Mouse (Mus musculus): ENCODE results near the gene Cadm1. TPM values are rescaled to one million over a fixed set of nuclear protein-coding genes. Genes with fewer than 3 reads are reported as not detected.

The Cadm1 gene
- polyA plus RNA-seq, 1 experiment from 2014 or later, result 105 TPM

DNA sequence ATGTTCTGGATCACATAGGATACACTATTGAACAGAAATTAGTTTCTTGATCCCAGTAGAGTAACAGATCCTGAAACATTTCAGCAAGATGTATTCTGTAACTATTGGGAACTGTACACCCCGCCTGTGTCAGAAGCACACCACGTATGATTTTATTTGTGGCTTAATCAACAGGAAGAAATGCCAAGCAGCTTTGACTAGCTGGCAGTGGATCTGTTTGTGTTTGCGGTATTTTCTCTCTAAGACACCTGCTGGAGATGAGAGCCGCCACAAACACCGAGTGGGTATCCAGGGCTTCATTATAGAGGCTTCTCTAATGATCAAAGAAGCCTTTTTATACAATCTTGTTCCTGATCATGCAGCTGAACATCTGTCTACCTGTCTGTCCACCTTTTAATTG, 204.9 kb downstream of the Cadm1 start:
- Histone ChIP-seq H3K9me3 (ENCODE audit: control insufficient read depth, low read length) (no peaks in the 10 kb centered on the region), H3K4me2 (ENCODE audit: low read depth, low read length, severe bottlenecking) (no peak overlapping the region), H3K27me3 (ENCODE audit: control insufficient read depth, insufficient read depth, low read length) (no peaks in the 10 kb centered on the region), H3K36me3 (ENCODE audit: control insufficient read depth, insufficient read depth, low read length) (no peaks in the 10 kb centered on the region), H3K4me1 (replicated peaks; ENCODE audit: control insufficient read depth, insufficient read depth, low read length) (no peaks in the 10 kb centered on the region; the same call in 1 of the 2 replicates), H3K27ac (ENCODE audit: low read depth, low read length) (no peak overlapping the region), H3K4me3 (ENCODE audit: low read depth, low read length) (no peak overlapping the region), H3K9ac (ENCODE audit: low read length) (no peak overlapping the region)
- ATAC-seq (replicated peaks; ENCODE audit: low FRiP score) (no peak), DNase-seq (ENCODE audit: low spot score) (no peak)
- 89% methylated on average over 5 of the region's 5 CpGs for WGBS

DNA sequence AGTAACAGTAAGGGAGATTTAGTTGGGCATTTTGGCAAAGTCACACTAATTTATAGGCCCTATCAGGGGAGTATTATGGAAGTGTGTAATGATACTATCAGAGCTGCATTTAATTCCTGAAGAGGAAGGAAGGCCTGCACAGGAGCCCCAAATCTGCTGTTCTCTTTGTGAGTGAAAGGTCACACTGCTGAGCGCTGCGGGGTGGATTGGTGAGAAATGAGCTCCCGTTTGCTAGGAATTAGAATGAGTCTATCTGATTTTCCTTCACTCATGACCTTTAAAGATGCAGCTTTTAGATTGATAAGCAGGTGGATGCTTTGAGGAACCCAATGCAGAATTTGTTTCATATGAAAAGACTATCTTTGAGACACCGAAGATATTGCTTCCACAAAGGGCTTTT, 208.8 kb downstream of the Cadm1 start:
- Histone ChIP-seq H3K4me1 (replicated peaks; ENCODE audit: control insufficient read depth, insufficient read depth, low read length) (no peaks in the 10 kb centered on the region; the same call in 1 of the 2 replicates), H3K4me2 (ENCODE audit: low read depth, low read length, severe bottlenecking) (no peak overlapping the region)

DNA sequence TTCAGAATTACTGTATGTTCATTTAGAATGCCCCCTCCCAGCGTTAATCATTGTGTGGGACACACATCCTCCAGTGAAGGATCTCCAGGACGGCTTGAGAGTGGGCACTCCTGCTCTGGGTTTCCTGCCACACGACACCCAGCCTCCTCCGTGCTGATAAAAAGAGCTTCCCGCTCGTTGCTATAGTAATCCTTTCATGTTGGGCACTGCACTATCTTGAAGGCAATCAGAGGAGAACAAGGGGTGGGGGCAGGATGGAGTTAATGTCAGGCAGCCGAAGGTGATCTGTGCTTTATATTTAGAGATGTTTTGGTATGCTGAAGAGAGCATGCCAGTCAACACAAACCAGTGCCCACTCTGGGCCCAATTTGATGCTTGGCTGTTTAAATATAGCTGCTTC, 209.3 kb downstream of the Cadm1 start:
- WGBS, result 11% methylated on average over 7 of the region's 7 CpGs
- Histone ChIP-seq H3K27me3 (ENCODE audit: control insufficient read depth, insufficient read depth, low read length) (no peaks in the 10 kb centered on the region), H3K4me1 (replicated peaks; ENCODE audit: control insufficient read depth, insufficient read depth, low read length) (no peaks in the 10 kb centered on the region; the same call in 1 of the 2 replicates), H3K4me2 (ENCODE audit: low read depth, low read length, severe bottlenecking) (no peak overlapping the region), H3K9ac (ENCODE audit: low read length) (no peak overlapping the region), H3K36me3 (ENCODE audit: control insufficient read depth, insufficient read depth, low read length) (no peaks in the 10 kb centered on the region), H3K27ac (ENCODE audit: low read depth, low read length) (no peak overlapping the region), H3K9me3 (ENCODE audit: control insufficient read depth, low read length) (no peaks in the 10 kb centered on the region), H3K4me3 (ENCODE audit: low read depth, low read length) (no peak overlapping the region)
- DNase-seq (ENCODE audit: low spot score) (no peak), ATAC-seq (replicated peaks; ENCODE audit: low FRiP score) (no peak)

More for the DNA sequence above, 208.8 kb downstream of the Cadm1 start:
- DNase-seq (ENCODE audit: low spot score), result no peak
- Histone ChIP-seq H3K27me3 (ENCODE audit: control insufficient read depth, insufficient read depth, low read length) (no peaks in the 10 kb centered on the region), H3K9ac (ENCODE audit: low read length) (no peak overlapping the region), H3K4me3 (ENCODE audit: low read depth, low read length) (no peak overlapping the region), H3K9me3 (ENCODE audit: control insufficient read depth, low read length) (no peaks in the 10 kb centered on the region), H3K27ac (ENCODE audit: low read depth, low read length) (no peak overlapping the region), H3K36me3 (ENCODE audit: control insufficient read depth, insufficient read depth, low read length) (no peaks in the 10 kb centered on the region)
- 40% methylated on average over 4 of the region's 4 CpGs for WGBS
- no peak for ATAC-seq (replicated peaks; ENCODE audit: low FRiP score)

DNA sequence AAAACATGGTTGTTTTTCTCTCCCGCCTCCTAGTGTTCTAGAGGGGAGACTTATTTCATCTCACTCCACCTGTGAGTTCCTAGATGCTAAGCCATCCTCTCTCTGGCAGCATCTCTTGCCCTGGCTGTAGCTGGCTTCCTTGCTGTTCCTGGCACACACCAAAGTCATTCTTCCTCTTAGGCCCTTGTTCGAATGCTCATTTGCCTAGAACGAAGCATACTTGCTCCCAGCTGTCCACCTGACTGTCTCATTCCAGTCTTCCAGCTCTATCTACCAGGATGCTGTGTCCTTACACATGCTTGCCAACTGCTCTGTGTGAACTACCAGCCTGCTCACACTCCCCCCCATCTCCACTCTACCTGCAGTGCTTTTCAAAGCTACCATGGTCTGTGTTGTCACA, 211.8 kb downstream of the Cadm1 start:
- no peak overlapping the region for H3K27ac ChIP-seq (ENCODE audit: low read depth, low read length)
- H3K9ac ChIP-seq (ENCODE audit: low read length), result no peak overlapping the region
- no peaks in the 10 kb centered on the region for H3K36me3 ChIP-seq (ENCODE audit: control insufficient read depth, insufficient read depth, low read length)
- H3K4me1 ChIP-seq (replicated peaks; ENCODE audit: control insufficient read depth, insufficient read depth, low read length), result no peaks in the 10 kb centered on the region; the same call in 1 of the 2 replicates
- WGBS, result 90% methylated on average over 3 of the region's 3 CpGs
- H3K9me3 ChIP-seq (ENCODE audit: control insufficient read depth, low read length), result no peaks in the 10 kb centered on the region
- H3K4me2 ChIP-seq (ENCODE audit: low read depth, low read length, severe bottlenecking), result no peak overlapping the region
- ATAC-seq (replicated peaks; ENCODE audit: low FRiP score) (no peak), DNase-seq (ENCODE audit: low spot score) (no peak)
- no peaks in the 10 kb centered on the region for H3K27me3 ChIP-seq (ENCODE audit: control insufficient read depth, insufficient read depth, low read length)
- no peak overlapping the region for H3K4me3 ChIP-seq (ENCODE audit: low read depth, low read length)

DNA sequence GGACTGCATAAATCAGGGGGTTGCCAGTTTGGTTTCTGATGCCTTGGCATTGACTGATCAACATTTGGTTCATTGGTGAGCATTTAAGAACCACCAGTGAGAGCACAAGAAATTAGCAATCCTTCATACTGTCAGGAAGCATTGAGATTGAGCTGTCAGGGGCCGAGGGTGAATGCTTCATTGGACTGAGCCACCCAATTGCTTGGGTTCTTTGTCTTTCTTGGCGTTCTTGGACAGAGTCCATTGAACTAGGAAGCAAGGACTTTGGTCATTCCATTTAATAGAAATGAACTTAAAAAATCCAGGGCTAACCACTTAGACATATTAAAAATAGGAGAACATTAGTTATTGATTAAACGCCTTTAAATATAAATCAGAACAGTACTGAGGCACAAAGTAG, 214.9 kb downstream of the Cadm1 start:
- ATAC-seq (replicated peaks; ENCODE audit: low FRiP score), result no peak
- 80% methylated on average over 3 of the region's 3 CpGs for WGBS
- Histone ChIP-seq H3K27me3 (ENCODE audit: control insufficient read depth, insufficient read depth, low read length) (no peaks in the 10 kb centered on the region), H3K4me1 (replicated peaks; ENCODE audit: control insufficient read depth, insufficient read depth, low read length) (no peaks in the 10 kb centered on the region), H3K36me3 (ENCODE audit: control insufficient read depth, insufficient read depth, low read length) (no peaks in the 10 kb centered on the region), H3K4me2 (ENCODE audit: low read depth, low read length, severe bottlenecking) (no peak overlapping the region), H3K9me3 (ENCODE audit: control insufficient read depth, low read length) (no peaks in the 10 kb centered on the region), H3K4me3 (ENCODE audit: low read depth, low read length) (no peak overlapping the region), H3K27ac (ENCODE audit: low read depth, low read length) (no peak overlapping the region), H3K9ac (ENCODE audit: low read length) (no peak overlapping the region)
- DNase-seq (ENCODE audit: low spot score), result no peak

DNA sequence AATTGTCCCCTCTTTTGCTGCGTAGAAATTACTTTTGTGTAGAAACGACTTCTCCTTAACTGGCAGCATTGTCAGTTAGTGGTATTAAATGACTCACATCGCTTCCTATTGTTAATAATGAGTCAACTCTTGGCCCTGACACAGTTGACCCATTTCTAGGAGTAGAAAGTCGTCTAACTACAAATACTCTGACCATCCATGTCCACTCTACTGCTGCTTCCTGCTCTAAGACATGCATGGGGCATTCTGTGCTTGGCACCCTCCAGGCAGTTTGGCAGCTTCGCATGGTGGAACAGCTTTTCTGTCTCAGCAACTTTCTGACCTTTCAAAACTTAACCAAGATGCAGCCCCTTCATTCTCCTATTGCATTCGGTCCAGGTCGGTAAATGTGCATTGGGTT, 215.7 kb downstream of the Cadm1 start:
- no peaks in the 10 kb centered on the region for H3K36me3 ChIP-seq (ENCODE audit: control insufficient read depth, insufficient read depth, low read length)
- no peak overlapping the region for H3K4me3 ChIP-seq (ENCODE audit: low read depth, low read length)
- DNase-seq (ENCODE audit: low spot score), result no peak
- no peak overlapping the region for H3K27ac ChIP-seq (ENCODE audit: low read depth, low read length)
- no peak overlapping the region for H3K4me2 ChIP-seq (ENCODE audit: low read depth, low read length, severe bottlenecking)
- no peak for ATAC-seq (replicated peaks; ENCODE audit: low FRiP score)
- no peaks in the 10 kb centered on the region for H3K9me3 ChIP-seq (ENCODE audit: control insufficient read depth, low read length)
- H3K9ac ChIP-seq (ENCODE audit: low read length), result no peak overlapping the region
- 86% methylated on average over 7 of the region's 7 CpGs for WGBS
- H3K4me1 ChIP-seq (replicated peaks; ENCODE audit: control insufficient read depth, insufficient read depth, low read length), result no peaks in the 10 kb centered on the region
- no peaks in the 10 kb centered on the region for H3K27me3 ChIP-seq (ENCODE audit: control insufficient read depth, insufficient read depth, low read length)

DNA sequence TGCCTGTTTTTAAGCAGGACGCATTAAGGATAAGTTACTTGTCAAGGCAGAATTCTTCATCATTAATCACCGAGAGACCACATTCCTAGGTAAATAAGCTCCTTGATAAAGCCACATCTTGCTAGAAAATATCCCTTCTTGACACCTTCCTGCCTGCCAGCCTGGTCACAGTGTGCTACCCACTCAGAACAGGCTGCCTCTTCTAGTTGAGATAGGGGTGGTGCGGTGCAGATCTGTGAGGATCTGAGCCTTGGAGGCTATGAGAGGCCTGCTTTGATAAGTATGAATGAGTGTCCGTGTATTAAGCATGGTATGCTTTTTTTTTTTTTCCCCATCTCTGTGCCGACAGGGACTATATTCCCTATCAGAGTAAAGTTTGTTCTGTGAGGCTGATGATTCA, 219.2 kb downstream of the Cadm1 start:
- no peaks in the 10 kb centered on the region for H3K27me3 ChIP-seq (ENCODE audit: control insufficient read depth, insufficient read depth, low read length)
- WGBS, result 91% methylated on average over 5 of the region's 5 CpGs
- H3K9ac ChIP-seq (ENCODE audit: low read length), result no peak overlapping the region
- H3K4me3 ChIP-seq (ENCODE audit: low read depth, low read length), result no peak overlapping the region
- H3K4me2 ChIP-seq (ENCODE audit: low read depth, low read length, severe bottlenecking), result no peak overlapping the region
- no peak overlapping the region for H3K27ac ChIP-seq (ENCODE audit: low read depth, low read length)
- DNase-seq (ENCODE audit: low spot score), result no peak
- 0 out of 2 replicates have a peak, but pooled peaks cover 4% of the 10 kb centered on the region for H3K4me1 ChIP-seq (replicated peaks; ENCODE audit: control insufficient read depth, insufficient read depth, low read length)
- no peaks in the 10 kb centered on the region for H3K36me3 ChIP-seq (ENCODE audit: control insufficient read depth, insufficient read depth, low read length)
- ATAC-seq (replicated peaks; ENCODE audit: low FRiP score), result no peak
- H3K9me3 ChIP-seq (ENCODE audit: control insufficient read depth, low read length), result no peaks in the 10 kb centered on the region

DNA sequence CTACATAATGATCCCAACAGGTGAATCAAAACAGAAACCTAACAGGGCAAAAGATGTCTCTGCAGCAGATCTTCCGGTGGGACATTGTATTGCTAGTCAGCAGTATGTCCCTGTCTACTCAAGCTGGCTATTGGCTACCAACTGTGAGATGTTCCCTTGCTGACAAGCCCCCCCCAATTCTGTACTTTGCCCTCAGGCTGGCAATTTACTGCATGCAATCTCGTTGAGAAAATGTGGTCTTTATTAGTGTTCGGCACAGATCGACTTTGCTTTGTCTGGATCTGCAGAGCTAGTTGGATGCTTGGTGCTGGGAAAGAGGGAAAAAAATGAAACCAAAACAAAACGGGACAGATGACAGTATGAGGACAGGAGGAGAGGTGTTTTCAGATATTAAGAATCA, 222.5 kb downstream of the Cadm1 start:
- Histone ChIP-seq H3K4me2 (ENCODE audit: low read depth, low read length, severe bottlenecking) (no peak overlapping the region), H3K4me1 (replicated peaks; ENCODE audit: control insufficient read depth, insufficient read depth, low read length) (0 out of 2 replicates have a peak, but pooled peaks cover 4% of the 10 kb centered on the region), H3K27me3 (ENCODE audit: control insufficient read depth, insufficient read depth, low read length) (no peaks in the 10 kb centered on the region), H3K9me3 (ENCODE audit: control insufficient read depth, low read length) (no peaks in the 10 kb centered on the region), H3K4me3 (ENCODE audit: low read depth, low read length) (no peak overlapping the region), H3K36me3 (ENCODE audit: control insufficient read depth, insufficient read depth, low read length) (no peaks in the 10 kb centered on the region), H3K9ac (ENCODE audit: low read length) (no peak overlapping the region), H3K27ac (ENCODE audit: low read depth, low read length) (no peak overlapping the region)
- 51% methylated on average over 5 of the region's 5 CpGs for WGBS
- ATAC-seq (replicated peaks; ENCODE audit: low FRiP score), result no peak
- DNase-seq (ENCODE audit: low spot score), result no peak

DNA sequence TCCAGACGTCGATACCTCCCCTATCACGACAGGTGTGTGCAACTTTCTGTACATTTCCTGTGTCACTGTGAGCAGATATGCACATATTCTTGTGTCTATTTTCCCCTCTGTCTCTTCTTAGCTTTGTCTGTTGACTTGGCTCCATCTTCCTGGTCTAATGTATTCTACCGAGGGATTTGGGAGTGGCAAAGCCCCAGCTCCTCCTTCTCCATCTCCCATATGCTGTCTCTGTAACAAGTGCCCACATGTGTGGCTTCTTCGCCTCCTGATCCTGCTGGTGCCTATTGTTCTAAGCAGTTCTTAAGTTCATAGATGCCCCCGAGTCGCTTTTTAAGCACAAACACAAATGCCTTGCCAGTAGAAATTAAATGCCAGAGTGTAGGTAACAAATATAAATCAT, 223.2 kb downstream of the Cadm1 start:
- Histone ChIP-seq H3K4me2 (ENCODE audit: low read depth, low read length, severe bottlenecking) (no peak overlapping the region), H3K9me3 (ENCODE audit: control insufficient read depth, low read length) (no peaks in the 10 kb centered on the region), H3K4me1 (replicated peaks; ENCODE audit: control insufficient read depth, insufficient read depth, low read length) (0 out of 2 replicates have a peak, but pooled peaks cover 4% of the 10 kb centered on the region), H3K36me3 (ENCODE audit: control insufficient read depth, insufficient read depth, low read length) (no peaks in the 10 kb centered on the region), H3K4me3 (ENCODE audit: low read depth, low read length) (no peak overlapping the region), H3K9ac (ENCODE audit: low read length) (no peak overlapping the region), H3K27ac (ENCODE audit: low read depth, low read length) (no peak overlapping the region), H3K27me3 (ENCODE audit: control insufficient read depth, insufficient read depth, low read length) (no peaks in the 10 kb centered on the region)
- no peak for DNase-seq (ENCODE audit: low spot score)
- ATAC-seq (replicated peaks; ENCODE audit: low FRiP score), result no peak
- 72% methylated on average over 7 of the region's 7 CpGs for WGBS

Measured in forebrain, embryonic 11.5 days (tissue).